Mouse (Mus musculus) right cerebral cortex, adult 18-20 months (tissue): ENCODE measurements around the gene Fam219b.

ENCODE experiments used
- DNase-seq: peaks from one replicate; pipeline ENCODE4 v3.0.0; 2022; ENCODE audit warnings: mixed read lengths

Fam219b gene

GRCm38 (mm10) chr9:57526435-57526834, 10.9 kb upstream of the Fam219b start:
- no peak for DNase-seq

GRCm38 (mm10) chr9:57531946-57532345, 5.4 kb upstream of the Fam219b start:
- no peak for DNase-seq

DNA sequence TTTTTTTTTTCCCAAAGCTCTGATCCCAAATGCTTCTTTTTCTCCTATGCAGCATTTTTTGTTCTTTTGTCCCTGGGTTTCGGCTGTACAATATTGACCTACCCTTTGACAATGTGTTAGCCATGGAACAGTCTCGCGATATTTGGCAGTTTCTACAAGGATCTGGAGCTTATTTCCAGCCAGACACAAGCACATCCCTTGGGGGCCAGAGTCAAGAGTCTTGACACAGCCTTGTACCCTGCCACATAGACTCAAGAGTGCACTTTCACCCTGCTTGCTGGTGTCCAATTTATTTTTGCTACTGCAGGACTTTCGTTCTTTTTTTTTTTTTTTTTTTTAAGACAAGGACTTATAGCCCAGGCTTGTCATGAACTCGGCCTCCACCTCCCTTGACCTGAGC, 966 bp upstream of the Fam219b start:
- DNase-seq, result no peak

- DNase-seq, result no peak
Measured at GRCm38 (mm10) chr9:57537728-57538181, 427 bp downstream of the Fam219b start.

- no peak for DNase-seq
Measured at GRCm38 (mm10) chr9:57539550-57539949, 2.2 kb downstream of the Fam219b start.

DNA sequence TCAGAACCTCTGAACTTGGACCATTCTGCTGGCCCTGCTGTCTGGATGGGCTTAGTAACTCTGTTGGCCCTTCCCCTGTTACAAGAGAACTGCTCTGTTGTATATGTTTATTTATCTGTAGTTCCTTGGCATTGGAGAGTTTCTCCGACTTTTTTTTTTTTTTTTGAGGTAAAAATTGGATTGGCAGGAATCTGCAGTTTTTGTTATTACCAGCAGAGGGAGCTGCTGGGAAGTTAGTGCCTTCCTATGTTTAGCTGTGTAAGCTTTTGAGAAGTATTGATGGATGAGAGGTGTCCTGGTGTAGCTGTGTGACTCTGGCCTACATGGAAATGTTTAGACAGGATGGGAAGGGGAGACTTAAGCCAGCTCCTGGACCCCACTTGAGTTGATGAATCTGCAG, 4.0 kb downstream of the Fam219b start:
- DNase-seq, result peak; percentile 52

- peak; percentile 30 for DNase-seq
Measured at GRCm38 (mm10) chr9:57543951-57544350, 6.6 kb downstream of the Fam219b start.

DNA sequence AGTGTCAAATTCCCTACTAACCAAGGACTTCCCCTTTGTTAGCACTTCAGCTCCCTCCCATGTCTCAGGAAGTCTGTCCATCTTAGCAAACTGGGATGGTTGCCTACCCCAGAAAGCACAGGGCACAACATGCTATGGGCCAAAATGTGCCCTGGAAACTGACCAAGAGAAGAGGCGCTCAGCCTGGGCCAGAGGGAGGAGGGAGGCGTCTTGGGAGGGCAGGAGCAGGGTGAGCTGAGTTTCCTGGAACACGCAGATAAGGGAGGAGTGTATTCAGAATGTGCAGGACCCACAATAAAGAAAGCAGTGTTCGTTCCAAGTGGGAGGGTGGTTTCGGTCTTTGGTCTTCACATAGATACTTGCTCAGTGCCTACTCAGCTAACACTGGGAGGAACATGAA, 10.0 kb downstream of the Fam219b start:
- no peak for DNase-seq

- no peak for DNase-seq
Measured at GRCm38 (mm10) chr9:57547869-57548268, 10.5 kb downstream of the Fam219b start.

- DNase-seq, result no peak
Measured at GRCm38 (mm10) chr9:57549186-57549585, 11.9 kb downstream of the Fam219b start.

DNA sequence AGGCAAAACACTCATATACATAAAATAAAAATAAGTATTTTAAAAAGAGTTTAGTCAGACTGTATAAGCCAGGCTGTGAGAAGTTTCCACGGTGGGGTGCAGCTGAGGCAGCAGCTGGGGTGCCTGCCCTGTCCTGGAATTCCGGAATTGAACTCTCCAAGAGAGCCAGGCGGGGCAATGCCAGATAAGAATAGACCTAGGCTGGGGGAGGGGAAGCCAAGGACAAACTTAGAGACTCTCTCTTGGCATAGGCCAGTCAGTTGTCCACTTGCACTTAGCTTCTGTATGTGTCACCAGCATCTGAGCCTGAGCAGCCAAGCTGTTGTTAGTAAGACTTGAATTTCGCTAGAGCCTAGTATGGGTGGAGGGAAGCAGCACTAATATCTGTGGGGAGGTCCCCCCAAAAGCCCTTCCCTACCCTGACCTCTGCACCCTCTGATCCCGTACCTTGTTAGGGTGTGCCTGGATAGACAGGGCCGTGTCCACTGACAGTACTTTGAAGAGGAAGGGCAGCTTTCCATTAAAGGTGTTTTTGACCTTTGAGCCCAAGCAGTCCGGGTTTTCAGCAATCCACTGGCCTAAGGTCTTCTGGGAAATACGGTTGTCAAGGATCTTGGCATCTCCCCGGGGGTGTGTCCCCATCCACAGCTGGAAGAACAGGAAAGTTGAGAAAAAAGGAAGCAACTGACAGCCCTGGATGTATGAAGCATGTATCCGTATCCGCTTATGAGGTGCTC, 13.0 kb downstream of the Fam219b start:
- DNase-seq, result no peak

- DNase-seq, result peak; percentile 87
Measured at GRCm38 (mm10) chr9:57552139-57552887, 15.0 kb downstream of the Fam219b start, which contains the start of gene Mpi. TSS of gene Mpi (minus strand) at chr9:57552763.

DNA sequence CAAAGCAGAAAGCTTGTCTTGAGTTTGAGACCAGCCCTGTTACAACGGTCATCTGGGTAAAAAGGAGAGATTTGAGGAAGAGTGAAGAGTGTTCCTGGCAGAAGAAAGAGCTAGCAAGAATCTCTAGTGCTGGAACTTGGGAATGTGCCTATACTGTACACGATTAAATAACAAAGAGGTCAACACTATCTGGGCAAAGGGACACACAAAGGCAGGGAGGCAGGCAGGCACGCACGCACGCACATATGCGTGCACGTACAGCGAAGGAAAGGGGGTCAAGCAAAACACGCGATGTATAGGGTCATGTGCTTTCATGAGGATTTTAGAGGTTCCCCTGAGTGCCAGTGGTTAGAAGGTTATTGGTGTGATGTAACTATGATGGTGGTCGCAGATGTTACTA, 15.8 kb downstream of the Fam219b start:
- DNase-seq, result no peak

DNA sequence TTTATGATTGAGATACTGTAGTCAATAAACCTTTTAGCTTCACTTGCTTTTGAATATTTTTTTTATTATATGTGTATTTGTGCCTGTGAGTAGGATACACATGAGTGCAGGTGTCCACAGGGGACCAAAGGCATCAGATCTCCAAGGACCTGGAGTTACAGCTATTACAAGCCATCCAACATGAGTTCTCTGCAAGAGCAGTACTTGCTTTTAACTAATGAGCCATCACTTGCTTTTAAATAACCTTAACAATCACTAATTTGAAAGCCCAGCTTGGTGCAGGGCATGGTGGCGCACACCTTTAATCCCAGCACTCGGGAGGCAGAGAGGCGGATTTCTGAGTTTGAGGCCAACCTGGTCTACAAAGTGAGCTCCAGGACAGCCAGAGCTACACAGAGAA, 17.4 kb downstream of the Fam219b start:
- DNase-seq, result no peak

DNA sequence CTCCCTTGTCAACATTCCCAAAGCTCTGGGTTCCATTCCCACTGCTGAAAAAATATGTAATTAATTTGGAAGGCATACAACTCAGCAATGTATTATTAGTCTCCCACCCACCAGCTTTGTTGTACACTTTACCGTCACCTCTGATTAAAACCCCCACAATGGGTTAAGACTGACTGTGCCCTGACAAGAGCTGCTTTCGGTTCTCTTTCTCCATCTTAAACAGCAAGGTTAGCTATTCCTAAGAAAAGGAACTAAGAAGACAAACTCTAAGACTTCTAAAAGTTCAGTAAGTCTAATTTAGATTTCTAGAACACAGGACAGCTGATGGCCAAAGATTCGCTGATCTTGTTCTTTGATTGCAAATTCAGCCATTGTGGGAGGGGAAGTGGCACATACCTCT, 19.9 kb downstream of the Fam219b start:
- DNase-seq, result no peak

GRCm38 (mm10) chr9:57558625-57559024, 21.3 kb downstream of the Fam219b start:
- no peak for DNase-seq

DNA sequence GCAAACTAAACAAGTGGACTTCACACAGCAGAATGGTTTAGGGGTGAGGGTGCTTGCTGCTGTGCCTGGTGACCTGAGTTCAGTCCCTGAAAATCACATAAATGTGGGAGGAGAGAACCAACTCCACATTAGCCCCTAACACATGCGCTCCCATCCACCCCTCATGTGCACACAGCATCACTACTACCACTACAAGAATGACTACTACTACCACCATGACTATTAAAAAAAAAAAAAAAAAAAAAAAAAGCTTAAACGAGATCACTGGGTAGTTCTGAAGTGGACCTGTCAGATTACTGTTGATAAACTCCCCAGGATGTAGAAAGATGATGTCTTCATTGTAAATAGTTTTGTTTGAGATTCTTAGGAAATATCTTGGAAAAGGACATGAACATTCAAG, 22.2 kb downstream of the Fam219b start:
- DNase-seq, result no peak

DNA sequence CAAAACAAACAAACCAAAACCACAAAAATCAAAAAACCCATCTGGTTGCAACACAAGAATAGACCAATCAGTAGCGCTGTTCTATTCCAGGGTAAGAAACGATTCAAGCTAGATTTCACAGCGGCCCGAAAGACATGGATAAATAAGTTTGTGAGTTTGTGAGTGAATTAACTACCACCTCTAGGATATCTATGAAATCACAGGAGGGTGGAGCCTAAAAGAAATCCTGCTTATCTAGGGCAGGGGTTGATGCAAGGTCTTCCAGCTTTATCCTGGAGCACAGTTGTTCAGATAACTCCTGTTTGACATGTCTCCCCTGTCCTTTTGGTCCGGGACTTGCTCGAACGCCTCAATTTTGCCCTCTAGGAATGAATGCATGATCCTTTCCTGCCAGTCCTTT, 22.9 kb downstream of the Fam219b start:
- DNase-seq, result no peak

GRCm38 (mm10) chr9:57560861-57561710, 23.8 kb downstream of the Fam219b start, which contains the start of gene Scamp2:
TSS of gene Scamp2 (plus strand) at chr9:57560943.
- peak; percentile 96 for DNase-seq

DNA sequence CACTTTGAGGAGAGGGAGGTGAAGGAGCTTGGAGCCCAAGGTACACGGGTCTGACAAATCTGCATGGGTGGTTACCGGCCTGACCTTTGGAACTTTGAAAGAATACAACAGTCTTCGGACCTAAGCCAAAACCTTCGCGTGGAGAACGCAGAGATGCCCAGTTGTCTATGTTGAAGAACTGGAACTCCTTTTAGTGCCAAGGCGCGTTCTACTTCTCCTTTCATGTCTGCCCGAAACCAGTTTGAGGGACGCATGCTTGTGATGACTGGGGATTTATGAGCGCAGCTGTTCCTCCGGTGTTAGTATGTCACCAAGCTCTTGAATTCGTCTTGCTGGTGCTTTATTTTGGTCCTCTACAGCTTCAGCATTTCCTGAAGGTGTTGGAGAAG, 24.4 kb downstream of the Fam219b start:
- no peak for DNase-seq

DNA sequence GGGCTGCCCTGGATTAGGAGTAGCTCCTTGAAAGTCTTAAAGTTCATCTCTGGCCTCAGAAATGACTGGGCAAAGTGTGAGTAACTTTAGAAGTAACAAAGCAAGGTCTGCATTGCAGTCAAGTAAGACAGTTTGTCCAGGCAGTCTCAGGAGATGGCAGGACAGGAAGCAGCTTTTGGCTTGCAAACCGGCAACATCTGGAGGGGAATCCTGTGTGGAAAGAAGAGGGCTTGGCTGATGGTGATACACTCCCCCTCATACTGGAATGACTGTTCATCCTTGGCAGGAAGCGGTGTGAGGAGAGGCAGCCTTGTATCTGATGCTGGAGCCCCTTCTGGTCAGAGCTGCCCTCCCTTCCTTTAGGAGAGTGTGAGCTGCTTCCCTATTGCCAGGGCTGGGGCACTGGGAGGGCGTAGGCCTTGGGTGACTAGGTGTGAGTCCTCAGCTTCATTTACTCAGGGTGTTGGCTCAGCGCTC, 25.6 kb downstream of the Fam219b start:
- peak; percentile 51 for DNase-seq

- DNase-seq, result no peak
Measured at GRCm38 (mm10) chr9:57564609-57565008, 27.3 kb downstream of the Fam219b start.

DNA sequence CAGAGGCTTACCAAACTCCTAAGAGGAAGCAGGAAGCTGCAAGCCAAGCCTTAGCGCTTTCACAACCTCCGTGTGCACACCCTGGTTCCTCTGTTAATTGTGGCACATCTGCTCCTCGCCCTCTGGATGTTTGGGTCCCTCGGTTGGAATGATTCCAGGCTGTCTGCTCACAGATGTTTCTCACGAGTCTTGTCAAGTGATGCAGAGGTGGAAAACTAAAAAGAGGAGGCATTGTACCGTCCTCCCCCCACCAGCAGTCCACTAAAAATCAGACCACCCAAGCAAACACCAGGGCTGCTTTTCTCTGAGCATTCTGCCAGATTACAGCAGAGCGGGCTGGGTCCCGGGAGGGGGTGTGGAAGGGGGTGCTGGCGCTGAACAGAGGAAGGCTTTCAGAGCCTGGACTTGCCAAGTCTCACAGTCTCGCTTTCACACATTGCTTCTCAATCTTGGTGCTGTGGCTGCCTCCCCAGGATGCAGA, 28.5 kb downstream of the Fam219b start:
- peak; percentile 69 for DNase-seq
